Mouse (Mus musculus) adipocyte (in vitro differentiated cells): ENCODE data around the gene Lrrc75a.

ENCODE experiments used
- DNase-seq: peaks from one replicate; pipeline ENCODE4 v3.0.0-alpha.2; 2016; ENCODE audit warnings: low spot score

The Lrrc75a gene

GRCm38 (mm10) chr11:62554934-62555517, 93.3 kb downstream of the Lrrc75a start:
- peak; percentile 48 for DNase-seq
